Mouse (Mus musculus) MEL (cell line): ENCODE results near the gene Spopl. TPM values are rescaled to one million over a fixed set of nuclear protein-coding genes. Genes with fewer than 3 reads are reported as not detected.
"Not testable (repeated sequence)": the region's sequence is repeated elsewhere in the genome, so short reads cannot be mapped to it uniquely, and the experiment has no call there.

Experiments used
- DNase-seq: peaks from one replicate; pipeline ENCODE4 v3.0.0; 2011; ENCODE audit warnings: low read depth, low spot score
- H3K27ac ChIP-seq: 2 replicates; pipeline ENCODE4 v1.5.1; 2012; ENCODE audit warnings: low read depth, mild to moderate bottlenecking, control low read depth, low read length, moderate library complexity; ENCODE audit not compliant: control insufficient read depth
- H3K27me3 ChIP-seq, 2 experiments: fragments of 150-350 bp in 1 of 2; sonication (generic) in 1 of 2; 2 replicates each; pipeline ENCODE4 v1.6.1; 2012; ENCODE audit warnings: low read length in 2 of 2, mild to moderate bottlenecking in 2 of 2, improper control_type of control experiment in 1 of 2, moderate library complexity in 1 of 2; ENCODE audit not compliant: insufficient read depth in 2 of 2, control insufficient read depth in 1 of 2
- H3K36me3 ChIP-seq, 2 experiments: 2 replicates each; pipeline ENCODE4 v1.6.1; 2012 to 2014; ENCODE audit warnings: low read length in 2 of 2, improper control_type of control experiment in 1 of 2, inconsistent platforms in 1 of 2, mild to moderate bottlenecking in 1 of 2; ENCODE audit not compliant: insufficient read depth in 2 of 2, control insufficient read depth in 1 of 2
- H3K4me1 ChIP-seq, 2 experiments: fragments of 150-350 bp in 1 of 2; sonication (generic) in 1 of 2; 2 replicates each; pipeline ENCODE4 v1.6.1; 2012; ENCODE audit warnings: low read length in 2 of 2, improper control_type of control experiment in 1 of 2, mild to moderate bottlenecking in 1 of 2; ENCODE audit not compliant: insufficient read depth in 2 of 2, control insufficient read depth in 1 of 2
- H3K4me3 ChIP-seq, 2 experiments: fragments of 150-350 bp in 1 of 2; sonication (generic) in 1 of 2; 2 replicates each; pipeline ENCODE4 v1.5.1; 2012; ENCODE audit warnings: low read depth in 2 of 2, low read length in 2 of 2, mild to moderate bottlenecking in 2 of 2, moderate library complexity in 2 of 2, control low read depth in 1 of 2, improper control_type of control experiment in 1 of 2; ENCODE audit not compliant: control insufficient read depth in 1 of 2, insufficient read depth in 1 of 2
- H3K79me2 ChIP-seq: 2 replicates; pipeline ENCODE4 v1.6.1; 2012; ENCODE audit warnings: mild to moderate bottlenecking, low read length, moderate library complexity; ENCODE audit not compliant: control insufficient read depth, poor library complexity, insufficient read depth
- H3K9ac ChIP-seq: 2 replicates; pipeline ENCODE4 v1.6.1; 2012; ENCODE audit warnings: low read depth, mild to moderate bottlenecking, control low read depth, low read length, moderate library complexity; ENCODE audit not compliant: control insufficient read depth, poor library complexity, severe bottlenecking
- H3K9me3 ChIP-seq: fragments of 150-350 bp; sonication (generic); replicated peaks from 2 replicates; pipeline ENCODE4 v1.6.1; 2012; ENCODE audit warnings: mild to moderate bottlenecking, low read length, improper control_type of control experiment, moderate library complexity; ENCODE audit not compliant: insufficient read depth
- ELF1 ChIP-seq: IDR thresholded peaks from 2 replicates; pipeline ENCODE4 v1.6.1; 2014; ENCODE audit warnings: low read depth, mild to moderate bottlenecking, inconsistent platforms, low read length, improper control_type of control experiment, moderate library complexity
- EP300 ChIP-seq, 2 experiments: IDR thresholded peaks; 2 replicates each; pipeline ENCODE4 v1.6.1; 2011; ENCODE audit warnings: improper control_type of control experiment in 2 of 2, low read length in 2 of 2, low read depth in 1 of 2, mild to moderate bottlenecking in 1 of 2
- ETS1 ChIP-seq: IDR thresholded peaks from 2 replicates; pipeline ENCODE4 v1.6.1; 2012; ENCODE audit warnings: low read depth, mild to moderate bottlenecking, inconsistent platforms, low read length, improper control_type of control experiment, moderate library complexity
- GABPA ChIP-seq: IDR thresholded peaks from 2 replicates; pipeline ENCODE4 v1.6.1; 2012; ENCODE audit warnings: low read depth, mild to moderate bottlenecking, inconsistent platforms, low read length, improper control_type of control experiment, moderate library complexity
- GATA1 ChIP-seq: IDR thresholded peaks from 2 replicates; pipeline ENCODE4 v1.6.1; 2011; ENCODE audit warnings: low read depth, low read length, improper control_type of control experiment
- HCFC1 ChIP-seq: IDR thresholded peaks from 2 replicates; pipeline ENCODE4 v1.6.1; 2012; ENCODE audit warnings: low read depth, mild to moderate bottlenecking, inconsistent platforms, low read length, improper control_type of control experiment, moderate library complexity
- MAX ChIP-seq: IDR thresholded peaks from 2 replicates; pipeline ENCODE4 v1.6.1; 2011; ENCODE audit warnings: low read length, improper control_type of control experiment
- MEF2A ChIP-seq: IDR thresholded peaks from 2 replicates; pipeline ENCODE4 v1.6.1; 2014; ENCODE audit warnings: low read depth, mild to moderate bottlenecking, inconsistent platforms, low read length, improper control_type of control experiment; ENCODE audit not compliant: poor library complexity, insufficient replicate concordance, severe bottlenecking; ENCODE audit errors: extremely low read depth
- MYB ChIP-seq: IDR thresholded peaks from 2 replicates; pipeline ENCODE4 v1.6.1; 2011; ENCODE audit warnings: mild to moderate bottlenecking, low read depth, low read length, improper control_type of control experiment
- NRF1 ChIP-seq: IDR thresholded peaks from 2 replicates; pipeline ENCODE4 v1.6.1; 2014; ENCODE audit warnings: low read depth, mild to moderate bottlenecking, inconsistent platforms, low read length, improper control_type of control experiment, moderate library complexity; ENCODE audit not compliant: poor library complexity, insufficient read depth, severe bottlenecking
- POLR2AphosphoS5 ChIP-seq: IDR thresholded peaks from 2 replicates; pipeline ENCODE4 v1.6.1; 2012; ENCODE audit warnings: low read depth, borderline replicate concordance, mild to moderate bottlenecking, inconsistent platforms, low read length, moderate library complexity, mixed read lengths
- RCOR1 ChIP-seq: IDR thresholded peaks from 2 replicates; pipeline ENCODE4 v1.6.1; 2012; ENCODE audit warnings: low read depth, mild to moderate bottlenecking, inconsistent platforms, low read length, improper control_type of control experiment
- SMC3 ChIP-seq: IDR thresholded peaks from 2 replicates; pipeline ENCODE4 v1.6.1; 2011; ENCODE audit warnings: low read depth, low read length, improper control_type of control experiment
- USF2 ChIP-seq, 2 experiments: IDR thresholded peaks; 2 replicates each; pipeline ENCODE4 v1.6.1; 2011 to 2012; ENCODE audit warnings: improper control_type of control experiment in 2 of 2, low read length in 2 of 2, borderline replicate concordance in 1 of 2, inconsistent platforms in 1 of 2, low read depth in 1 of 2, mild to moderate bottlenecking in 1 of 2; ENCODE audit not compliant: insufficient read depth in 1 of 2
- polyA plus RNA-seq, 2 experiments: library from polyadenylated mRNA; stranded (reverse) in 1 of 2; unstranded in 1 of 2; fragments of >175 nt in 1 of 2; fragments of >200 nt in 1 of 2; gene quantifications; 2 replicates each; pipeline versions ENCODE4 v1.2.1 to v1.2.4; 2012; ENCODE audit warnings: low replicate concordance in 2 of 2, low read depth in 1 of 2; ENCODE audit not compliant: insufficient read length in 2 of 2, insufficient read depth in 1 of 2, missing spikeins in 1 of 2
- total RNA-seq: library from RNA; depleted of rRNA; stranded (reverse); fragments of 300-350 nt; gene quantifications from 2 replicates; pipeline ENCODE4 v1.2.3, GENCODE M21; 2012

Gene Spopl
- total and polyA plus RNA-seq, 3 experiments, result 9.8 to 15.6 TPM; not detected in 1

DNA sequence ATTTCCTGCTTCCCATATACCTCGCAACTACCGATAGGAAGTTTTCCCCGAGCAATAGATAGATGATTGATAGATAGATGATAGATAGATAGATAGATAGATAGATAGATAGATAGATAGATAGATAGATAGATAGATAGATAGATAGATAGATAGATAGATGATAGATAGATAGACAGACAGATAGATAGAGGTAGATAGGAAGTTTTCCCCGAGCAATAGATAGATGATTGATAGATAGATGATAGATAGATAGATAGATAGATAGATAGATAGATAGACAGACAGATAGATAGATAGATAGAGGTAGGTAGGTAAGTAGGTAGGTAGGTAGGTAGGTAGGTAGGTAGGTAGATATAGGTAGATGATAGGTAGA is 239 bp upstream of the Spopl start:
- H3K9ac ChIP-seq, H3K9me3 ChIP-seq, DNase-seq, H3K27me3 ChIP-seq, H3K4me1 ChIP-seq, H3K27ac ChIP-seq: not testable (repeated sequence)
- H3K4me3 ChIP-seq, result peak overlapping the region; percentile 92 to 97
- peak; percentile 79; the same call in 1 of the 2 replicates for TF ChIP-seq GATA1
- H3K79me2 ChIP-seq, result peaks cover 20% of the 10 kb centered on the region
- H3K36me3 ChIP-seq, result peaks cover 0 to 16% of the 10 kb centered on the region in 2 experiments; a peak in 2 of 4 replicates

DNA sequence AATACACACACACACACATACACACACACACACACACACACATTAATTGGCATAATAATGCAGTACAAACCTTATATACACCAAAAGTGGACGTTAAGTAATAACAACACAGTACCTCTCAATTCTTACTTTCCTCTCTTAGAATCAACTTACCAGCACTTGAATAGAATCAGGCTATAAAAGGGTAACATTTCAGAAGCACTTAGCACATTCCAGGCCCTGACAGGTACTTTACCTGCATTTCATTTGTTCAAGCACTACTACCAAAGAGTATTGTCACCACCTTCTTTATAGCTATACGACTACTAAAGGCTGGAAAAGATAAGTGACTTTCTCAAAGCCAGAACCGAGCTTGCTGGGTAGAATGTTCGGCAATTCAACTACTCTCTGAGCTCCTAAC is 1.3 kb downstream of the Spopl start:
- peak overlapping the region; percentile 92 to 97 for H3K4me3 ChIP-seq
- peaks cover 20% of the 10 kb centered on the region for H3K79me2 ChIP-seq
- no peaks in the 10 kb centered on the region; a peak in 1 of 4 replicates for H3K27me3 ChIP-seq
- peak overlapping the region; percentile 70 for H3K9ac ChIP-seq
- H3K4me1 ChIP-seq, result peaks cover 5 to 14% of the 10 kb centered on the region in 2 experiments
- no peaks in the 10 kb centered on the region for H3K9me3 ChIP-seq
- TF ChIP-seq RCOR1 (no peak), GABPA (no peak), USF2 (IDR thresholded peaks at IDR 0.05; ENCODE audit: borderline replicate concordance in 1 of 2, insufficient read depth in 1 of 2, low read depth in 1 of 2, low read length in 2 of 2) (no peak), MAX (no peak), ETS1 (no peak)
- DNase-seq, result peak; percentile 35
- H3K36me3 ChIP-seq, result peaks cover 0 to 27% of the 10 kb centered on the region in 2 experiments; a peak in 2 of 4 replicates
- no peak overlapping the region for H3K27ac ChIP-seq

DNA sequence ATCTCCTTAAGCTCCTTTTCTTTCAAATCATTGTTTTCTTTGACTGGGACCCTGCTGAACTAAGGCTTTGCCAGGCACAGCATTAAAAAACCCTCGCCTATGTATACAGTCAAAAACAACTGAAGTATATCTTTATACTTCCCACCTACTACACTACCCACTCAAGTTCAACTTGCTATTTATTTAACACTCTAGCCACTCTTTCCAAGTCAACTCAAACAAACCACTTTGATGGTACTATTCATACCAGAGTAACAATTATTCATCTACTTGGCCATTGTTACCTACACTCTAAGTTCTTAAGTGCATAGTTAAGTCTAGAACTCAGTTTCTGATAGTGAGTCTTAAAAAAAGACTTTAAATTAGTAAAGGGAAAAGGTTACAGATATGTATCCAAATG is 3.1 kb downstream of the Spopl start:
- Histone ChIP-seq H3K4me1 (peaks cover 15 to 24% of the 10 kb centered on the region in 2 experiments), H3K27ac (no peak overlapping the region), H3K79me2 (peaks cover 28% of the 10 kb centered on the region), H3K9ac (no peak overlapping the region), H3K4me3 (no peak overlapping the region), H3K27me3 (no peaks in the 10 kb centered on the region), H3K36me3 (peaks cover 0 to 42% of the 10 kb centered on the region in 2 experiments; a peak in 2 of 4 replicates), H3K9me3 (no peaks in the 10 kb centered on the region)
- no peak for DNase-seq
- TF ChIP-seq SMC3, result no peak
- no peak for TF ChIP-seq USF2 (IDR thresholded peaks at IDR 0.05; ENCODE audit: borderline replicate concordance in 1 of 2, insufficient read depth in 1 of 2, low read depth in 1 of 2, low read length in 2 of 2)
- TF ChIP-seq MAX, result no peak
- TF ChIP-seq MYB, result no peak
- TF ChIP-seq RCOR1, result no peak
- no peak for TF ChIP-seq HCFC1
- TF ChIP-seq EP300 (IDR thresholded peaks at IDR 0.05; ENCODE audit: low read depth in 1 of 2, low read length in 2 of 2), result no peak
- no peak for TF ChIP-seq NRF1
- TF ChIP-seq POLR2AphosphoS5, result no peak
- no peak for TF ChIP-seq MEF2A
- TF ChIP-seq ELF1, result no peak
